Mouse (Mus musculus): ENCODE measurements around the gene Dars2. TPM values are rescaled to one million over a fixed set of nuclear protein-coding genes. Genes with fewer than 3 reads are reported as not detected.
"Not testable (repeated sequence)": the region's sequence is repeated elsewhere in the genome, so short reads cannot be mapped to it uniquely, and the experiment has no call there.

The Dars2 gene
- polyA plus RNA-seq, 2 experiments = 18.2 to 37.2 TPM

GRCm38 (mm10) chr1:161033856-161034434 is 36.5 kb downstream of the Dars2 start:
- no peak for TF ChIP-seq CTCF (IDR thresholded peaks at IDR 0.05; ENCODE audit: low read depth)
- no peak for TF ChIP-seq EP300 (IDR thresholded peaks at IDR 0.05; ENCODE audit: low read depth)
- peak overlapping the region; percentile 95 for H3K9ac ChIP-seq (replicated peaks)
- peaks cover 12 to 13% of the 10 kb centered on the region in 2 experiments for H3K4me1 ChIP-seq (replicated peaks; ENCODE audit: control insufficient read depth in 2 of 2, insufficient read depth in 2 of 2, low read length in 1 of 2)
- H3K27me3 ChIP-seq (ENCODE audit: control insufficient read depth, insufficient read depth, low read length) = no peaks in the 10 kb centered on the region
- ATAC-seq (ENCODE audit: insufficient read depth) (no peak), DNase-seq (ENCODE audit: low read depth in 3 of 3, low spot score in 3 of 3) (no peak)
- H3K4me2 ChIP-seq (ENCODE audit: low read depth) = peak overlapping the region; percentile 85
- peak overlapping the region; percentile 98 for H3K27ac ChIP-seq
- peaks cover 34% of the 10 kb centered on the region for H3K36me3 ChIP-seq (replicated peaks; ENCODE audit: control insufficient read depth, insufficient read depth, low read depth)
- under 1% methylated on average over 21 of the region's 21 CpGs for WGBS (ENCODE audit: insufficient replicate concordance)
- peak overlapping the region; percentile 84 to 89 for H3K4me3 ChIP-seq (ENCODE audit: insufficient read depth in 1 of 2, low read depth in 2 of 2, low read length in 2 of 2)
- H3K9me3 ChIP-seq (ENCODE audit: control insufficient read depth, low read length) = no peaks in the 10 kb centered on the region

- DNase-seq (ENCODE audit: low read depth in 3 of 3, low spot score in 3 of 3) = no peak
- H3K9ac ChIP-seq (replicated peaks) = no peak overlapping the region
- H3K9me3 ChIP-seq (ENCODE audit: control insufficient read depth, low read length) = no peaks in the 10 kb centered on the region
- TF ChIP-seq CTCF (IDR thresholded peaks at IDR 0.05; ENCODE audit: low read depth) = no peak
- peak; percentile 17; the same call in 1 of the 2 replicates for TF ChIP-seq EP300 (IDR thresholded peaks at IDR 0.05; ENCODE audit: low read depth)
- H3K4me2 ChIP-seq (ENCODE audit: low read depth) = peak overlapping the region; percentile 20; the same call in 1 of the 2 replicates
- peaks cover 18% of the 10 kb centered on the region for H3K36me3 ChIP-seq (replicated peaks; ENCODE audit: control insufficient read depth, insufficient read depth, low read depth)
- 64% methylated on average over 7 of the region's 7 CpGs for WGBS (ENCODE audit: insufficient replicate concordance)
- no peak overlapping the region for H3K27ac ChIP-seq
- ATAC-seq (ENCODE audit: insufficient read depth) = no peak
- H3K27me3 ChIP-seq (ENCODE audit: control insufficient read depth, insufficient read depth, low read length) = no peaks in the 10 kb centered on the region
- H3K4me3 ChIP-seq (ENCODE audit: insufficient read depth in 1 of 2, low read depth in 2 of 2, low read length in 2 of 2) = no peak overlapping the region
- H3K4me1 ChIP-seq (replicated peaks; ENCODE audit: control insufficient read depth in 2 of 2, insufficient read depth in 2 of 2, low read length in 1 of 2) = peaks cover 10 to 13% of the 10 kb centered on the region in 2 experiments
These were observed 38.1 kb downstream of the Dars2 start for GRCm38 (mm10) chr1:161032345-161032744.

- no peak overlapping the region for H3K9ac ChIP-seq (replicated peaks)
- H3K27ac ChIP-seq = no peak overlapping the region
- peaks cover 13% of the 10 kb centered on the region for H3K36me3 ChIP-seq (replicated peaks; ENCODE audit: control insufficient read depth, insufficient read depth, low read depth)
- no peaks in the 10 kb centered on the region for H3K9me3 ChIP-seq (ENCODE audit: control insufficient read depth, low read length)
- H3K4me3 ChIP-seq (ENCODE audit: insufficient read depth in 1 of 2, low read depth in 2 of 2, low read length in 2 of 2) = no peak overlapping the region
- no peak for TF ChIP-seq EP300 (IDR thresholded peaks at IDR 0.05; ENCODE audit: low read depth)
- H3K4me1 ChIP-seq (replicated peaks; ENCODE audit: control insufficient read depth in 2 of 2, insufficient read depth in 2 of 2, low read length in 1 of 2) = peaks cover 10 to 13% of the 10 kb centered on the region in 2 experiments
- ATAC-seq (ENCODE audit: insufficient read depth) = no peak
- no peak overlapping the region for H3K4me2 ChIP-seq (ENCODE audit: low read depth)
- no peaks in the 10 kb centered on the region for H3K27me3 ChIP-seq (ENCODE audit: control insufficient read depth, insufficient read depth, low read length)
- WGBS (ENCODE audit: insufficient replicate concordance) = 85% methylated on average over 9 of the region's 9 CpGs
- no peak for DNase-seq (ENCODE audit: low read depth in 3 of 3, low spot score in 3 of 3)
These were observed 38.6 kb downstream of the Dars2 start for GRCm38 (mm10) chr1:161031881-161032280.

- Histone ChIP-seq H3K27me3 (ENCODE audit: control insufficient read depth, insufficient read depth, low read length) (no peaks in the 10 kb centered on the region), H3K4me1 (replicated peaks; ENCODE audit: control insufficient read depth in 2 of 2, insufficient read depth in 2 of 2, low read length in 1 of 2) (peaks cover 10 to 13% of the 10 kb centered on the region in 2 experiments), H3K9ac (replicated peaks) (no peak overlapping the region), H3K36me3 (replicated peaks; ENCODE audit: control insufficient read depth, insufficient read depth, low read depth) (no peaks in the 10 kb centered on the region), H3K4me2 (ENCODE audit: low read depth) (no peak overlapping the region), H3K4me3 (ENCODE audit: insufficient read depth in 1 of 2, low read depth in 2 of 2, low read length in 2 of 2) (no peak overlapping the region), H3K9me3 (ENCODE audit: control insufficient read depth, low read length) (no peaks in the 10 kb centered on the region), H3K27ac (no peak overlapping the region)
- DNase-seq (ENCODE audit: low read depth in 3 of 3, low spot score in 3 of 3) (no peak), ATAC-seq (ENCODE audit: insufficient read depth) (no peak)
- no peak for TF ChIP-seq CTCF (IDR thresholded peaks at IDR 0.05; ENCODE audit: low read depth)
- WGBS (ENCODE audit: insufficient replicate concordance) = 68% methylated on average over 3 of the region's 3 CpGs
These were observed 40.4 kb downstream of the Dars2 start for GRCm38 (mm10) chr1:161030058-161030457.

- WGBS (ENCODE audit: insufficient replicate concordance) = 68% methylated on average over 1 of the region's 1 CpGs
- not testable (repeated sequence) for H3K4me2 ChIP-seq (ENCODE audit: low read depth); H3K27ac ChIP-seq; H3K4me3 ChIP-seq (ENCODE audit: insufficient read depth in 1 of 2, low read depth in 2 of 2, low read length in 2 of 2); H3K9me3 ChIP-seq (ENCODE audit: control insufficient read depth, low read length); H3K9ac ChIP-seq (replicated peaks); DNase-seq (ENCODE audit: low read depth in 3 of 3, low spot score in 3 of 3); H3K36me3 ChIP-seq (replicated peaks; ENCODE audit: control insufficient read depth, insufficient read depth, low read depth); H3K4me1 ChIP-seq (replicated peaks; ENCODE audit: control insufficient read depth in 2 of 2, insufficient read depth in 2 of 2, low read length in 1 of 2); H3K27me3 ChIP-seq (ENCODE audit: control insufficient read depth, insufficient read depth, low read length); ATAC-seq (ENCODE audit: insufficient read depth)
These were observed 42.0 kb downstream of the Dars2 start for GRCm38 (mm10) chr1:161028427-161028826.

Data from liver, embryonic 14.5 days (tissue).